Mouse (Mus musculus): ENCODE results near the gene Ttc19.
A peak's percentile ranks its signal among the peaks of the same experiment; 100 is the strongest.

Gene Ttc19

GRCm38 (mm10) chr11:62280675-62281600, at the start of gene Ttc19, which contains the start of gene Zswim7:
TSS of gene Ttc19 (plus strand) at chr11:62281473.
TSS of gene Zswim7 (minus strand) at chr11:62281375.
- DNase-seq (ENCODE audit: extremely low read depth, low read depth, low spot score), result peak; percentile 23

GRCm38 (mm10) chr11:62240631-62241261, 40.5 kb upstream of the Ttc19 start:
- no peak for DNase-seq (ENCODE audit: extremely low read depth, low read depth, low spot score)

DNA sequence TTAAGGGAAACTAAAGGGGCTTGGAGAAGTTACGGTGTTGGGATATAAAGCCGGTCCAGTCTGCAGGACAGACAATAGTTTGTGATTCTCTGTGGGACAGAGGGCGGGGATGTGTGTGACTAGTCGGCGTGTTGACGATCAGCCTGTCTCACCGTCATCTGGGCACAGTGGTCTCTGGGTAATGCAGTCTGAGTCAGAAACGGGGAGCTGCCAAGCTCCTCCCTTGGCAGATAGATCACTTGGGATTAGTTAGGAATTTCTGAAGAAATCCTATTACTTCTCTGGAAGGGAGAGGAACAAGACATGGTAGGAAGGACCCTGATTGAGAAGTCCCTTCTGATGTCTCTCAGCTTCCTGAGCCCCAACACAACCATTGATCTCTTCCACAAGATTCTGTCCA, 37.4 kb upstream of the Ttc19 start:
- no peak for DNase-seq (ENCODE audit: extremely low read depth, low read depth, low spot score)

- no peak for DNase-seq (ENCODE audit: extremely low read depth, low read depth, low spot score)
Observed at GRCm38 (mm10) chr11:62244471-62244870, 36.8 kb upstream of the Ttc19 start.

DNA sequence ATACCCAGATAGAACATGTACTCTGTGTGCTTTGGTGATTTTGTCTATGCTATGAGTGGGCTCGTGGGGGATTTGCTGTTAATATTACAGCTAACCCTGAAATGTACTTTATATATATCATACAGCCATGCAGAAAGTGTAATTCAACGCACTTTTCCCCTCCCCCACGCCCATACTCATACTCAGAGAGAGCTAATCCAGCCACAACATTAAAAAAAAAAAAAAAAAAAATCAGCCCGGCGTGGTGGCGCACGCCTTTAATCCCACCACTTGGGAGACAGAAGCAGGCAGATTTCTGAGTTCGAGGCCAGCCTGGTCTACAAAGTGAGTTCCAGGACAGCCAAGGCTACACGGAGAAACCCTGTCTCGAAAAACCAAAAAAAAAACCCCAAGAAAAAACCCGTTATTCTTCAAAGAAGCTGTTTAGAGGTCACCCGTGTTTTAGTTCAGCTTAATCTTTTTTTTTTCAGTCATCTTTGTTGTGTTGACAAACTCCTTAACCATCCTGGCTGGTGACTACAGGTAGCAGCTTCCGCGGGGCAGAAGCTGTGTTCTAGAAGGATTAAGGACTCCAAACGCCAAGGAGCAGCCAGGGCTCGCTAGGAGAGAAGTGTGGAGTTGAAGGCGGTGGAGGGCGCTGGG, 33.4 kb upstream of the Ttc19 start:
- no peak for DNase-seq (ENCODE audit: extremely low read depth, low read depth, low spot score)

DNA sequence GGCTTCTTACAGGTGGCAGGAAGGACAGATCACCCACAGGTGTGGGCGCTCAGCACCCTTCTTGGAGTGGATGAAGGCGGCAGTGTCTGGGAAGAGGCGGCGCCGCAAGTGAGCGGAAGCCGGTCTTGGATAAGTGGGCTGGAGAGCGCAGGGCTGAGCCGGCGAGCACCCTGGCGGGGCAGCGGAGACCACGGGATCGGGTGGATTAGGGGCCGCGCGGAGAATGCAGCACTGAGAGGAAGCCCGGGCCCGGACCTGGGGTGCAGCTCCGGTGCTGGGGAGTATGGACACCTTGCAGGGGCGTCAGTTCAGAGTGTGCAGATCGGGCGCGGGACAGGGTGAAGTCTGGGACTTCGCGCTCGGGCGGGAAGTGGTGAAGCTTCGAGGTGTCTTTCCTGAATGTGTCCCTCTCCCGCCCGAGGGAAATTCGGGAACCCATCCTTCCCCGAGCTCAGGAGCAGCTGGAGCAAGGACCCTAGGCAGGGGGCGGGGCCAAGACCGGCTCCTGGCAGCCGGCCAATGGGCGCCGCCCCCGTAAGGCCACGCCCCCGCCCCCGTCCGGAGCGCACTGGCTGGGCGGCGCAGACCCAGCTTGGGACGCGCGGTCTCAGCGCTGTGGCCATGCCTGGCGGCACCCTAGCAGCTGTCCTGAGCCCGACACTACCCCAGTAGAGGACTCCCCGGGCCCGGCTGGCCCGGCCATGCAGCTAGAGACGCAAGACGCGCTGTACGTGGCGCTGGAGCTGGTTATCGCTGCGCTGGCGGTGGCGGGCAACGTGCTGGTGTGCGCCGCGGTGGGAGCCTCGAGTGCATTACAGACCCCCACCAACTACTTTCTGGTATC, 32.6 kb upstream of the Ttc19 start, which contains the start of gene Adora2b:
Gene Adora2b, plus strand, starts transcription at position 584 of the 844 bp plus-strand sequence.
- no peak for DNase-seq (ENCODE audit: extremely low read depth, low read depth, low spot score)

- no peak for DNase-seq (ENCODE audit: extremely low read depth, low read depth, low spot score)
Observed at GRCm38 (mm10) chr11:62249266-62250037, 31.8 kb upstream of the Ttc19 start.

GRCm38 (mm10) chr11:62251047-62251446, 30.2 kb upstream of the Ttc19 start:
- no peak for DNase-seq (ENCODE audit: extremely low read depth, low read depth, low spot score)

- no peak for DNase-seq (ENCODE audit: extremely low read depth, low read depth, low spot score)
Observed at GRCm38 (mm10) chr11:62253380-62253779, 27.9 kb upstream of the Ttc19 start.

GRCm38 (mm10) chr11:62259214-62259613, 22.1 kb upstream of the Ttc19 start:
- DNase-seq (ENCODE audit: extremely low read depth, low read depth, low spot score), result no peak

DNA sequence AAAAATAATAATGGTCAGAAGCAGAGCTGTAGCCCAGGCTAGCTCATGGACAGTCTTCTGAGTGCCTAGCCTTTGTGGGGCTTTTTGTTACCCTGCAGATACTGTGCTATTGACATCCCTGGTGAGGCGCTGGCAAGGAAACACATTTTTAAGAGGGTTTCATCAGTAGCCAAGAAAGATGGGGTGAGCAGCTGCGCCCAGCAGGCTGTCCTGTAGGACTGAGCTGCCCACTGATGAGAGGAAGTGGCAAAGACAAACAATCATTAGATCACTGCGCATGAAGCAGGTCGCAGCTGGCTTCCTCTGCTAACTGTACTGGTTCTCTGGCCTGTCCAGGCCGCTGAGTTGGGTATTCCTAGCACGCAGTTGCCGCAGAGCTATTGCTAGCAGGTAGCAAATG, 17.7 kb upstream of the Ttc19 start:
- DNase-seq (ENCODE audit: extremely low read depth, low read depth, low spot score), result no peak

DNA sequence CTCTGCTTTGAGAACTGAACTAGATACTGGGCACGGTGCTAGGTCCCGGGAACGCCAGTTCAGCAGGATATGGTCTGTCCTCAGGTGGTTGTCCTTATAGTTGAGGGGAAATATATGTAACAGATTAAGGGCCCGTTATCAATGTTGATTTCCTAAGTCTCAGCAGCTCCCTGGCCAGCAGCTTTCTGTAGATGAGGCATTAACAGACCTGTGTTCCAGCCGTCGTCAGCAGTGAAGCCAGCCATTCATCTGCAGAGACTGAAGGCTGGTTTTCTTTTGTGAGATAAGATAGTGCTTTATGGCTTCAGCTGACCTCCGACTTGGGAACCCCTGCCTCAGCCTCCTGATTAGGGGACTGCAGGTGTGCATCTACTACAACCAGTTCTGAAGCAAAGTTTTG, 17.3 kb upstream of the Ttc19 start:
- no peak for DNase-seq (ENCODE audit: extremely low read depth, low read depth, low spot score)

GRCm38 (mm10) chr11:62265642-62266041, 15.6 kb upstream of the Ttc19 start:
- no peak for DNase-seq (ENCODE audit: extremely low read depth, low read depth, low spot score)

- no peak for DNase-seq (ENCODE audit: extremely low read depth, low read depth, low spot score)
Observed at GRCm38 (mm10) chr11:62266466-62267214, 14.6 kb upstream of the Ttc19 start.

GRCm38 (mm10) chr11:62268381-62268780, 12.9 kb upstream of the Ttc19 start:
- DNase-seq (ENCODE audit: extremely low read depth, low read depth, low spot score), result no peak

- DNase-seq (ENCODE audit: extremely low read depth, low read depth, low spot score), result no peak
Observed at GRCm38 (mm10) chr11:62269097-62269496, 12.2 kb upstream of the Ttc19 start.

GRCm38 (mm10) chr11:62270851-62271250, 10.4 kb upstream of the Ttc19 start:
- DNase-seq (ENCODE audit: extremely low read depth, low read depth, low spot score), result no peak

DNA sequence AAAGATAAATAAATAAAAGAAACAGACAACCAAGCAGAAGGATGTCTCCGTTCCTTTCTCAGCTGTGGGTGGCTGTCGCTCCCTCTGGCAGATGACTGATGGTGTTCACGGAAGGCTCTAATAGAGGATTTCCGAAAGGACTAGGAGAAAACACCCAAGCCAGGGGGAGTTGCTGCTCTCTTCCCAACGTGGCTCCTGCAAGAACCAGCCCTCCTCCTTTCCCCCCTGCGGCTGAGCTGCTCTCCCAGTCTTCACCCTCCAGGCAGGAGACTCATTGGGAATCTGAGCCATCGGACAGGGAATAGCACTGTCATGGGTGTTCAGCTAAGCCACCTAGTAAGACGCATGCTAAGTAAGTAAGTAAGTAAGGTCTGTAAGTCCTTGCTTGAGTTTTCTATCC, 4.2 kb upstream of the Ttc19 start:
- DNase-seq (ENCODE audit: extremely low read depth, low read depth, low spot score), result no peak

GRCm38 (mm10) chr11:62278027-62278426, 3.2 kb upstream of the Ttc19 start:
- DNase-seq (ENCODE audit: extremely low read depth, low read depth, low spot score), result no peak
